Comparison of ENCODE assay signal across 8 mouse cellular contexts in the genomic region with DNA sequence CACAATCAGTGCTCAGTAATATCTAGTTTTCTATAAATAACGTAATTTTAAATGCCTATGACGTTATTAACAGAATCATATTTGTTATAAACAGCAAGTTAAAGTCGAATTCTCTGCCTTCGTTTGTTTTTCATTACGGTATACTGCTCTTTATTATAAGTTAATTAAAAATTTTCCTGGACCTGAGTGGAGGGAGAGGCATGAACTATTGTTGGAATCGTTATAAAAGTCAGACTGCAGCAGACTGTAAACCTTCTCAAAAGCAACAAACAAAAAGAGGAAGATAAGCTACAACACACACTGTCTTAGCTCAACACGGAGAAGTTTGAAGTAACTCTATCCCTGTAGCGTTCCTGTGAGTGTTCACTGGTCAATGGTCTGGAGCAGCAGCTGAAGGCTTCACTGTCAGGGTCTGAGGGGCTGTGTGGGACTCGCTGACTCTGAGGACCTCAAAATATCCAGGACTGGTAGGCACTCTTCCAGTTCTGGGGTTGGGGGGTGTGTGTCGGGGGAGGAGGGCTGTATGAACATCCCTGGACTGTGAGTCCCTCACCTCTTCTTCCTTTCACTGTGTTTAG. TPM values are rescaled to one million over a fixed set of nuclear protein-coding genes. Genes with fewer than 3 reads are reported as not detected.
DNase-seq lines count a peak whose midpoint lies in the region; ATAC-seq and TF ChIP-seq lines count a peak whose summit lies in the region.
"Not testable (repeated sequence)": the region's sequence is repeated elsewhere in the genome, so short reads cannot be mapped to it uniquely, and the experiment has no call there.

No protein-coding gene starts in this region.

- H3K9me3 ChIP-seq in forebrain, embryonic 14.5 days (replicated peaks; ENCODE audit: control insufficient read depth, low read length); heart, embryonic 14.5 days (ENCODE audit: control insufficient read depth, low read length); hindbrain, postnatal 0 days (ENCODE audit: low read length); limb, embryonic 10.5 days (replicated peaks); lung, embryonic 14.5 days (ENCODE audit: low read depth, low read length); midbrain, embryonic 14.5 days (ENCODE audit: control insufficient read depth, low read length): not testable (repeated sequence)

- 0 out of 2 replicates have a peak overlapping the region, but pooled peaks have one; percentile 83 for H3K4me2 ChIP-seq in forebrain, embryonic 14.5 days (ENCODE audit: low read length)
- peak overlapping the region; percentile 90 for H3K4me2 ChIP-seq in heart, embryonic 14.5 days (ENCODE audit: low read length)
- peak overlapping the region; percentile 86 for H3K4me2 ChIP-seq in hindbrain, postnatal 0 days (ENCODE audit: low read depth, low read length)
- H3K4me2 ChIP-seq in lung, embryonic 14.5 days = peak overlapping the region; percentile 89
- H3K4me2 ChIP-seq in midbrain, embryonic 14.5 days (ENCODE audit: low read length) = peak overlapping the region; percentile 85

- H3K4me3 ChIP-seq in cortical plate, adult 2 months (ENCODE audit: insufficient read depth, low read length) = peak overlapping the region; percentile 43; the same call in 1 of the 2 replicates
- peak overlapping the region; percentile 60 for H3K4me3 ChIP-seq in forebrain, embryonic 14.5 days (ENCODE audit: low read depth, low read length)
- H3K4me3 ChIP-seq in heart, embryonic 14.5 days (ENCODE audit: control insufficient read depth in 1 of 2, insufficient read depth in 1 of 2, low read depth in 1 of 2, low read length in 2 of 2) = peak overlapping the region in 1 of 2 experiments; percentile 60; a peak in 2 of 4 replicates
- H3K4me3 ChIP-seq in hindbrain, postnatal 0 days (ENCODE audit: low read length) = peak overlapping the region; percentile 57
- peak overlapping the region; percentile 72 for H3K4me3 ChIP-seq in limb, embryonic 10.5 days
- peak overlapping the region; percentile 49 for H3K4me3 ChIP-seq in lung, embryonic 14.5 days (ENCODE audit: low read depth, low read length)
- H3K4me3 ChIP-seq in midbrain, embryonic 14.5 days (replicated peaks; ENCODE audit: low read depth, low read length) = peak overlapping the region; percentile 60
- peak overlapping the region; percentile 79; the same call in 1 of the 2 replicates for H3K4me3 ChIP-seq in small intestine, adult 2 months (ENCODE audit: low read depth, low read length)

- DNase-seq in forebrain, embryonic 14.5 days (ENCODE audit: low spot score); hindbrain, postnatal 0 days (ENCODE audit: low spot score); limb, embryonic 10.5 days (ENCODE audit: low spot score); lung, embryonic 14.5 days; midbrain, embryonic 14.5 days: not testable (repeated sequence)

- not testable (repeated sequence) for TF ChIP-seq CTCF in cortical plate, adult 2 months (IDR thresholded peaks at IDR 0.05; ENCODE audit: extremely low read depth, insufficient read depth, low read length); hindbrain, postnatal 0 days (IDR thresholded peaks at IDR 0.05; ENCODE audit: low read depth); lung, embryonic 14.5 days (IDR thresholded peaks at IDR 0.05; ENCODE audit: low read depth); small intestine, adult 2 months (IDR thresholded peaks at IDR 0.05; ENCODE audit: extremely low read depth, insufficient read length, insufficient replicate concordance, low read depth, low read length)

- H3K36me3 ChIP-seq in forebrain, embryonic 14.5 days (ENCODE audit: control insufficient read depth, insufficient read depth, low read length); heart, embryonic 14.5 days (ENCODE audit: control insufficient read depth, insufficient read depth, low read length); hindbrain, postnatal 0 days (ENCODE audit: insufficient read depth, low read length); limb, embryonic 10.5 days; lung, embryonic 14.5 days (ENCODE audit: insufficient read depth); midbrain, embryonic 14.5 days (ENCODE audit: control insufficient read depth, insufficient read depth, low read length); small intestine, adult 2 months (ENCODE audit: control insufficient read depth, insufficient read depth, low read length): not testable (repeated sequence)

- H3K9ac ChIP-seq in forebrain, embryonic 14.5 days (ENCODE audit: low read length); heart, embryonic 14.5 days (ENCODE audit: low read length); hindbrain, postnatal 0 days (replicated peaks; ENCODE audit: low read length); lung, embryonic 14.5 days; midbrain, embryonic 14.5 days (replicated peaks; ENCODE audit: low read length): not testable (repeated sequence)

- 55% methylated on average over 10 of the region's 10 CpGs for WGBS in forebrain, embryonic 14.5 days
- WGBS in heart, embryonic 14.5 days = 53% methylated on average over 10 of the region's 10 CpGs
- WGBS in hindbrain, postnatal 0 days = 53% methylated on average over 10 of the region's 10 CpGs
- WGBS in limb, embryonic 10.5 days = 59% methylated on average over 10 of the region's 10 CpGs
- 51% methylated on average over 10 of the region's 10 CpGs for WGBS in lung, embryonic 14.5 days
- WGBS in midbrain, embryonic 14.5 days = 55% methylated on average over 10 of the region's 10 CpGs
- 49% methylated on average over 10 of the region's 10 CpGs for WGBS in small intestine, adult 2 months

- H3K27ac ChIP-seq in cortical plate, adult 2 months (ENCODE audit: insufficient read depth, low read length); forebrain, embryonic 14.5 days (ENCODE audit: low read depth, low read length); heart, embryonic 14.5 days (replicated peaks in 1 of 2; ENCODE audit: control insufficient read depth in 1 of 2, insufficient read depth in 1 of 2, low read depth in 2 of 2, low read length in 2 of 2); hindbrain, postnatal 0 days; limb, embryonic 10.5 days; lung, embryonic 14.5 days (ENCODE audit: low read depth); midbrain, embryonic 14.5 days (replicated peaks; ENCODE audit: low read depth, low read length); small intestine, adult 2 months (ENCODE audit: insufficient read depth, low read depth, low read length): not testable (repeated sequence)

- H3K4me1 ChIP-seq in cortical plate, adult 2 months (ENCODE audit: control insufficient read depth, insufficient read depth, low read length); forebrain, embryonic 14.5 days (ENCODE audit: control insufficient read depth, insufficient read depth, low read length); heart, embryonic 14.5 days (ENCODE audit: control insufficient read depth in 2 of 2, insufficient read depth in 2 of 2, low read length in 2 of 2); hindbrain, postnatal 0 days (ENCODE audit: insufficient read depth, low read length); limb, embryonic 10.5 days; lung, embryonic 14.5 days (ENCODE audit: insufficient read depth); midbrain, embryonic 14.5 days (ENCODE audit: control insufficient read depth, insufficient read depth, low read length); small intestine, adult 2 months (ENCODE audit: control insufficient read depth, insufficient read depth, insufficient read length, low read length): not testable (repeated sequence)

- peak; percentile 55 for ATAC-seq in forebrain, embryonic 14.5 days
- ATAC-seq in heart, embryonic 14.5 days (ENCODE audit: insufficient number of reproducible peaks, insufficient read depth, low FRiP score, low read depth) = 0 out of 2 replicates have a peak, but pooled peaks have one; percentile 43
- ATAC-seq in hindbrain, postnatal 0 days = 0 out of 2 replicates have a peak, but pooled peaks have one; percentile 25
- ATAC-seq in lung, embryonic 14.5 days (ENCODE audit: insufficient read depth) = peak; percentile 49
- ATAC-seq in midbrain, embryonic 14.5 days (ENCODE audit: low FRiP score, low TSS enrichment) = not testable (repeated sequence)

- not testable (repeated sequence) for H3K27me3 ChIP-seq in forebrain, embryonic 14.5 days (replicated peaks; ENCODE audit: control insufficient read depth, insufficient read depth, low read length); heart, embryonic 14.5 days (ENCODE audit: control insufficient read depth, insufficient read depth, low read length); hindbrain, postnatal 0 days (ENCODE audit: insufficient read depth, low read length); limb, embryonic 10.5 days (ENCODE audit: low read depth, poor library complexity, severe bottlenecking); lung, embryonic 14.5 days (ENCODE audit: insufficient read depth, low read length); midbrain, embryonic 14.5 days (ENCODE audit: control insufficient read depth, insufficient read depth, low read length); small intestine, adult 2 months (ENCODE audit: control insufficient read depth, insufficient read depth, low read length)

- not testable (repeated sequence) for TF ChIP-seq POLR2A in cortical plate, adult 2 months (IDR thresholded peaks at IDR 0.05; ENCODE audit: extremely low read depth, insufficient read depth, low read length); small intestine, adult 2 months (IDR thresholded peaks at IDR 0.05; ENCODE audit: low read depth, low read length)

RNA-seq across cellular contexts. Expression of gene Tnfrsf22, which starts 0.4 kb away (rescaled TPM):
- polyA plus RNA-seq in cortical plate, adult 2 months (2012; rRNA removed) = 2.0 and 2.9 TPM in 2 replicates
- 2.5 and 3.2 TPM in 2 replicates for polyA plus RNA-seq in forebrain, embryonic 14.5 days (2014; fragmentation: Nextera tagmentation; extraction: Ambion mirVana)
- 4.0 and 4.6 TPM in 2 replicates for polyA plus RNA-seq in heart, embryonic 14.5 days (2014; fragmentation: Nextera tagmentation; extraction: Ambion mirVana)
- 2.9 and 4.8 TPM in 2 replicates for total RNA-seq in hindbrain, postnatal 0 days (2014; rRNA removed)
- polyA plus RNA-seq in hindbrain, postnatal 0 days (2015; fragmentation: Nextera tagmentation; extraction: Ambion mirVana) = 4.5 and 5.1 TPM in 2 replicates
- polyA plus RNA-seq in limb, embryonic 10.5 days (2016; fragmentation: Nextera tagmentation; extraction: Ambion mirVana) = 9.3 and 9.8 TPM in 2 replicates
- polyA plus RNA-seq in lung, embryonic 14.5 days (2014; fragmentation: Nextera tagmentation; extraction: Ambion mirVana) = 9.3 and 13.6 TPM in 2 replicates
- polyA plus RNA-seq in midbrain, embryonic 14.5 days (2014; fragmentation: Nextera tagmentation; extraction: Ambion mirVana) = 4.3 and 5.5 TPM in 2 replicates
- polyA plus RNA-seq in small intestine, adult 2 months (2012; rRNA removed) = 0.99 and 1.4 TPM in 2 replicates

RNA-seq across cellular contexts. Expression of gene Tnfrsf26, which starts 21.3 kb away (rescaled TPM):
- 0.08 and 0.10 TPM in 2 replicates for polyA plus RNA-seq in cortical plate, adult 2 months (2012; rRNA removed)
- 0.10 TPM in 1 of 2 replicates, not detected in the other for polyA plus RNA-seq in forebrain, embryonic 14.5 days (2014; fragmentation: Nextera tagmentation; extraction: Ambion mirVana)
- polyA plus RNA-seq in heart, embryonic 14.5 days (2014; fragmentation: Nextera tagmentation; extraction: Ambion mirVana) = 0.63 and 0.80 TPM in 2 replicates
- total RNA-seq in hindbrain, postnatal 0 days (2014; rRNA removed) = 0.47 and 0.54 TPM in 2 replicates
- polyA plus RNA-seq in hindbrain, postnatal 0 days (2015; fragmentation: Nextera tagmentation; extraction: Ambion mirVana) = 0.16 and 0.20 TPM in 2 replicates
- polyA plus RNA-seq in limb, embryonic 10.5 days (2016; fragmentation: Nextera tagmentation; extraction: Ambion mirVana) = 0.09 and 0.20 TPM in 2 replicates
- polyA plus RNA-seq in lung, embryonic 14.5 days (2014; fragmentation: Nextera tagmentation; extraction: Ambion mirVana) = 0.11 and 0.24 TPM in 2 replicates
- polyA plus RNA-seq in midbrain, embryonic 14.5 days (2014; fragmentation: Nextera tagmentation; extraction: Ambion mirVana) = 0.09 and 0.21 TPM in 2 replicates
- 0.09 and 0.27 TPM in 2 replicates for polyA plus RNA-seq in small intestine, adult 2 months (2012; rRNA removed)

RNA-seq across cellular contexts. Expression of gene Tnfrsf23, which starts 35.8 kb away (rescaled TPM):
- polyA plus RNA-seq in cortical plate, adult 2 months (2012; rRNA removed) = 2.5 and 3.0 TPM in 2 replicates
- polyA plus RNA-seq in forebrain, embryonic 14.5 days (2014; fragmentation: Nextera tagmentation; extraction: Ambion mirVana) = 0.24 and 0.56 TPM in 2 replicates
- polyA plus RNA-seq in heart, embryonic 14.5 days (2014; fragmentation: Nextera tagmentation; extraction: Ambion mirVana) = 1.3 and 2.2 TPM in 2 replicates
- 0.58 and 1.5 TPM in 2 replicates for total RNA-seq in hindbrain, postnatal 0 days (2014; rRNA removed)
- 0.74 and 1.1 TPM in 2 replicates for polyA plus RNA-seq in hindbrain, postnatal 0 days (2015; fragmentation: Nextera tagmentation; extraction: Ambion mirVana)
- 0.25 TPM in 1 of 2 replicates, not detected in the other for polyA plus RNA-seq in limb, embryonic 10.5 days (2016; fragmentation: Nextera tagmentation; extraction: Ambion mirVana)
- polyA plus RNA-seq in lung, embryonic 14.5 days (2014; fragmentation: Nextera tagmentation; extraction: Ambion mirVana) = 0.95 and 1.1 TPM in 2 replicates
- 0.75 and 1.2 TPM in 2 replicates for polyA plus RNA-seq in midbrain, embryonic 14.5 days (2014; fragmentation: Nextera tagmentation; extraction: Ambion mirVana)
- polyA plus RNA-seq in small intestine, adult 2 months (2012; rRNA removed) = 1.2 and 2.9 TPM in 2 replicates

RNA-seq across cellular contexts. Expression of gene Cars, which starts 50.0 kb away (rescaled TPM):
- polyA plus RNA-seq in cortical plate, adult 2 months (2012; rRNA removed) = 48.3 and 49.8 TPM in 2 replicates
- 51.5 and 59.2 TPM in 2 replicates for polyA plus RNA-seq in forebrain, embryonic 14.5 days (2014; fragmentation: Nextera tagmentation; extraction: Ambion mirVana)
- 24.3 and 24.5 TPM in 2 replicates for polyA plus RNA-seq in heart, embryonic 14.5 days (2014; fragmentation: Nextera tagmentation; extraction: Ambion mirVana)
- 32.4 and 35.4 TPM in 2 replicates for total RNA-seq in hindbrain, postnatal 0 days (2014; rRNA removed)
- 65.4 and 73.8 TPM in 2 replicates for polyA plus RNA-seq in hindbrain, postnatal 0 days (2015; fragmentation: Nextera tagmentation; extraction: Ambion mirVana)
- polyA plus RNA-seq in limb, embryonic 10.5 days (2016; fragmentation: Nextera tagmentation; extraction: Ambion mirVana) = 79.2 and 88.3 TPM in 2 replicates
- polyA plus RNA-seq in lung, embryonic 14.5 days (2014; fragmentation: Nextera tagmentation; extraction: Ambion mirVana) = 59.8 and 65.9 TPM in 2 replicates
- 53.1 and 64.9 TPM in 2 replicates for polyA plus RNA-seq in midbrain, embryonic 14.5 days (2014; fragmentation: Nextera tagmentation; extraction: Ambion mirVana)
- 9.5 and 13.6 TPM in 2 replicates for polyA plus RNA-seq in small intestine, adult 2 months (2012; rRNA removed)
